Mouse (Mus musculus): ENCODE measurements around the gene Man1c1. TPM values are rescaled to one million over a fixed set of nuclear protein-coding genes. Genes with fewer than 3 reads are reported as not detected.

Man1c1 gene
- polyA plus RNA-seq, 2 experiments: 5.1 to 9.1 TPM

DNA sequence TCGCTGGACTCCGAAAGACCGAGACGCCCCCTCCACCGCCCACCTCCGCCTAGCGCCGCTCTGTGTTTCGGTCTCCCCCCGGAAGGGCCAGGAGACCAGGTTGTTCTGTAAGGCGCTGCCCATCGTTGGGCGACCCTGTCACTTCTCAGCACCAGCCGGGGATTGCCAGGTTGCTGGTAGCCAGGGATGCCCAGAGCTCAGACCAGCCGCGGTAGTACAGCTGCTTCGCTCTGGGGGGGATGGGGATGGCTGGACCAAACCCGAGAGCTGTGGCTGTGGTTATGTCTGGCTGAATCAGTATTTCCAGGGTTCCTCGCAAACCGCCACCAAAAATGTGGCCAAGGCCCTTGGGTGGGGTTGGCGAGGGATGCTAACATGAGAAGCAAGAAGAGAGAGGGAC lies 500 bp upstream of the Man1c1 start:
- Histone ChIP-seq H3K4me1 (ENCODE audit: control insufficient read depth, insufficient read depth, low read length) (peaks cover 7% of the 10 kb centered on the region; the same call in 1 of the 2 replicates), H3K27me3 (ENCODE audit: control insufficient read depth, insufficient read depth, low read length) (peaks cover 19% of the 10 kb centered on the region; the same call in 1 of the 2 replicates), H3K36me3 (ENCODE audit: control insufficient read depth, insufficient read depth, low read length) (no peaks in the 10 kb centered on the region), H3K4me2 (replicated peaks; ENCODE audit: low read depth, low read length, severe bottlenecking) (peak overlapping the region; percentile 99), H3K9me3 (ENCODE audit: control insufficient read depth, low read length) (no peaks in the 10 kb centered on the region), H3K9ac (ENCODE audit: low read depth, low read length, severe bottlenecking) (0 out of 2 replicates have a peak overlapping the region, but pooled peaks have one; percentile 31), H3K4me3 (replicated peaks; ENCODE audit: low read length) (peak overlapping the region; percentile 63), H3K27ac (replicated peaks; ENCODE audit: low read depth, low read length) (no peak overlapping the region)
- no peak for TF ChIP-seq POLR2A (IDR thresholded peaks at IDR 0.05; ENCODE audit: borderline replicate concordance, extremely low read depth, insufficient read depth, insufficient read length)
- ATAC-seq (ENCODE audit: low FRiP score, low read depth) (no peak), DNase-seq (ENCODE audit: low spot score) (no peak)
- WGBS: under 1% methylated on average over 20 of the region's 21 CpGs

DNA sequence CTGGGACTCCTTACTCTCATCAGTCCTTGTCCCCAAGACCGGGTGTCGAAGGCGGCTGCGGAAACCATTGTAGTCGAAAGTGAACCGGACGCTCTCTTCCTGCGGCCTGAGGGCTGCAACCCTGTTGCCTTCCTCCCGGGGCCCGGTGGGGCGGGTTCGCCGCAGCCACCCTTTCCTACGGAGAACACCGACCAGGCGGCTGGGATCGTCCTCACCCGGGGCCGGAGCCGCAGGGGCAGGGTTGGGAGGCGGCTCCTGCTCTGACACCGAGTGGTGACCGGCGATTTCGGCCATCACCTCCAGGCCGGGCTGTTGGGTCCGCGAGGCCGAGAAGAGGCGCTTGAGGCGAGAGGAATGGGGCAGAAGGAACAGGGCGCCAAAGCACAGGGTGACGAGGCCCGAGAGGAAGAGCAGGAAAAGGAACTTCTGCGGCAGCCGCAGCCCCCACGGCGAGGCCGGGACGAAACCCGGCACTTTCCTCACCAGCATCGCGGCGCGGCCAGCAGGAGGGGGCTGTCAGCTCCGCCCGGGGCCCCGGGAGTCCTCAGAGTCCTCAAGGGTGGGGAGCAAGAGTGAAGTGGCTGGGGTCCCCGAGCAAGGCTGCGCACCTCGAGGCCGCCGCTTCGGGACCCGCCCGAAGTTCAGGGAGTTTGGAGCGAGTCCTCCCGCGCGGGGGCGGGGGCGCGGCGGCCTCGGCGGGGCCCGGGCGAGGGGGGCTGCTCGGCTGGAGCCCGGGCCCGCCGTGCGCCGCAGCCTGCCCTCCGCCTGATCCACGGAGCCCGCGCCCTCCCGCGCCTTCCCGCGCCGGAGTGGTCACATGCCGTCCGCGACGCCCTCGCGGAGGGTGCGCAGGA lies 882 bp downstream of the Man1c1 start:
- 2% methylated on average over 67 of the region's 90 CpGs for WGBS
- peaks cover 19% of the 10 kb centered on the region; the same call in 1 of the 2 replicates for H3K27me3 ChIP-seq (ENCODE audit: control insufficient read depth, insufficient read depth, low read length)
- no peak overlapping the region for H3K27ac ChIP-seq (replicated peaks; ENCODE audit: low read depth, low read length)
- no peak for TF ChIP-seq POLR2A (IDR thresholded peaks at IDR 0.05; ENCODE audit: borderline replicate concordance, extremely low read depth, insufficient read depth, insufficient read length)
- no peaks in the 10 kb centered on the region for H3K36me3 ChIP-seq (ENCODE audit: control insufficient read depth, insufficient read depth, low read length)
- no peak for DNase-seq (ENCODE audit: low spot score)
- peak overlapping the region; percentile 63 for H3K4me3 ChIP-seq (replicated peaks; ENCODE audit: low read length)
- peaks cover 7% of the 10 kb centered on the region; the same call in 1 of the 2 replicates for H3K4me1 ChIP-seq (ENCODE audit: control insufficient read depth, insufficient read depth, low read length)
- H3K9ac ChIP-seq (ENCODE audit: low read depth, low read length, severe bottlenecking): peak overlapping the region; percentile 53
- peak overlapping the region; percentile 99 for H3K4me2 ChIP-seq (replicated peaks; ENCODE audit: low read depth, low read length, severe bottlenecking)
- no peak for ATAC-seq (ENCODE audit: low FRiP score, low read depth)
- H3K9me3 ChIP-seq (ENCODE audit: control insufficient read depth, low read length): no peaks in the 10 kb centered on the region

DNA sequence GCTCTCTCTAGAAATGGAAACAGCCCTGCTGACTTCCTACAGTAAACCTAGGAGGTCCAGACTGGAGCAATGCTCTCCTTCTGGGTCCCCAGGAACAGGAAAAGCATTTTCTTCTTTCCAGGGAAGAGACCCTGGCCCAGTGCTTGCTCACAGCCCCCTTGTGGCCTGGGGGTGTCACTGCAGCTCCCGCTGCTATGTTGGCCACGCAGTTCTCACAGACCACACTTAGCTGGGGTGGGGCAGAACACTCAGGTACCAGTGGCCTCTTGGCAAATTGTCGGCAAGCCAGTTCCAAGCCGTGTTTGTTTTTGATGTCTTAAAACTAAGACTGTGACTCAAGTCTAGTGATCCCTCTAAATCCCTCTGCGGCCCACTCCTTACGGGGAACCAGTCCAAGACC lies 2.2 kb downstream of the Man1c1 start:
- no peak overlapping the region for H3K9ac ChIP-seq (ENCODE audit: low read depth, low read length, severe bottlenecking)
- H3K4me2 ChIP-seq (replicated peaks; ENCODE audit: low read depth, low read length, severe bottlenecking): peak overlapping the region; percentile 99
- no peaks in the 10 kb centered on the region for H3K36me3 ChIP-seq (ENCODE audit: control insufficient read depth, insufficient read depth, low read length)
- H3K9me3 ChIP-seq (ENCODE audit: control insufficient read depth, low read length): no peaks in the 10 kb centered on the region
- peak; percentile 72 for DNase-seq (ENCODE audit: low spot score)
- H3K4me3 ChIP-seq (replicated peaks; ENCODE audit: low read length): peak overlapping the region; percentile 63
- H3K27ac ChIP-seq (replicated peaks; ENCODE audit: low read depth, low read length): no peak overlapping the region
- WGBS: 39% methylated on average over 4 of the region's 6 CpGs
- H3K27me3 ChIP-seq (ENCODE audit: control insufficient read depth, insufficient read depth, low read length): peaks cover 19% of the 10 kb centered on the region; the same call in 1 of the 2 replicates
- no peak for ATAC-seq (ENCODE audit: low FRiP score, low read depth)
- no peak for TF ChIP-seq POLR2A (IDR thresholded peaks at IDR 0.05; ENCODE audit: borderline replicate concordance, extremely low read depth, insufficient read depth, insufficient read length)
- peaks cover 7% of the 10 kb centered on the region; the same call in 1 of the 2 replicates for H3K4me1 ChIP-seq (ENCODE audit: control insufficient read depth, insufficient read depth, low read length)

DNA sequence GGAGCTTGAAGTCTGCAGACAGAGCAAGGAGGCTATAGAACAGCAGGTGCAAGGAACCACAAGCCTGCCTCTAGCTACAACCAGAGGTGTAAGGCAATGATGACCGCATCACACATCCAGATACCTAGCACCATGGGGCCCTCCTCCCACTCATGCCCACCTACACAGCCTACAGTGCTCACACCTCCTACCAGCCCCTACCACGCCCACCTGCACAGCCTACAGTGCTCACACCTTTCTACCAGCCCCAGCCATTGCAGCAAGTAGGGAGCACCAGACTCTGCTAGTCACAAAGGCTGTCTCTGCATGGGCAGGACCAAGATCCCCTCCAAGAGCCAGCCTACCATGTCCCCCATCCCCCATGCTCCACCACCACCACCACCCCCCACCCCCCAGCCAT lies 3.2 kb downstream of the Man1c1 start:
- H3K4me3 ChIP-seq (replicated peaks; ENCODE audit: low read length): no peak overlapping the region
- ATAC-seq (ENCODE audit: low FRiP score, low read depth): no peak
- TF ChIP-seq POLR2A (IDR thresholded peaks at IDR 0.05; ENCODE audit: borderline replicate concordance, extremely low read depth, insufficient read depth, insufficient read length): no peak
- no peak overlapping the region for H3K4me2 ChIP-seq (replicated peaks; ENCODE audit: low read depth, low read length, severe bottlenecking)
- WGBS: 100% methylated on average over 2 of the region's 2 CpGs
- peaks cover 7% of the 10 kb centered on the region; the same call in 1 of the 2 replicates for H3K4me1 ChIP-seq (ENCODE audit: control insufficient read depth, insufficient read depth, low read length)
- H3K9ac ChIP-seq (ENCODE audit: low read depth, low read length, severe bottlenecking): no peak overlapping the region
- H3K27me3 ChIP-seq (ENCODE audit: control insufficient read depth, insufficient read depth, low read length): peaks cover 19% of the 10 kb centered on the region; the same call in 1 of the 2 replicates
- no peak for DNase-seq (ENCODE audit: low spot score)
- no peaks in the 10 kb centered on the region for H3K9me3 ChIP-seq (ENCODE audit: control insufficient read depth, low read length)
- H3K36me3 ChIP-seq (ENCODE audit: control insufficient read depth, insufficient read depth, low read length): no peaks in the 10 kb centered on the region
- no peak overlapping the region for H3K27ac ChIP-seq (replicated peaks; ENCODE audit: low read depth, low read length)

DNA sequence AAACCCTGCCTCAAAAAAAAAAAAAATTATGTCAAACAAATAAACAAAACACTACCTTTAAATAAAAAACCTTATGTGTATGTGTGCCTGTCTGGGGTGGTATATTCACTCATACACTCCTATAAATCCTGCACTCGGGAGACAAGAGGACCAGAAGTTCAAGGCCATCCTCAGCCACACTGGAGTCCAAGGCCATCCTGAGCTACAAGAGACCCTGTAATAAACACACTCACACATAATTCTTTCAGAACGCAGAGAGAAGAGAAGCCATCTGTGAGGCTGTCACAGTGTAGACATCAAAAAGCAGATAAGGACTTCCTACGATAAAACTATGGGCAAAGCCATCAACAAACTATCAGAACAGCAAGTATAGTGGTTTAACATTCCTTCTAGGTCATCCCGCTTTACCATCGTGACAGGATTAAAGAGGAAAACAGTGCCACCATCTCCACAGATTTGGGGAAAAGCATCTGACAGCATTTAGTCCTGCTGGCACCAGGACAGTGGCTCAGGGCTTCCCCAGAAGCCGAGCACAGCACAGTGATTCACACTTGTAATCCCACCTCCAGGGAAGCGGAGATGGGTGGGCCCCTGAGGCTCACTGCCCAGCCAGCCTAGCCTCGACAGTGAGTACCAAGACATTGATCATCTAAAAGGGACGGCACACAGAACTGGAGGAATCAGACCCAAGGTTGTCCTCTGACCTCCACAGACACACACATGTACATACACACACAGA lies 10.7 kb downstream of the Man1c1 start:
- H3K4me1 ChIP-seq (ENCODE audit: control insufficient read depth, insufficient read depth, low read length): no peaks in the 10 kb centered on the region
- no peaks in the 10 kb centered on the region for H3K9me3 ChIP-seq (ENCODE audit: control insufficient read depth, low read length)
- no peak for TF ChIP-seq POLR2A (IDR thresholded peaks at IDR 0.05; ENCODE audit: borderline replicate concordance, extremely low read depth, insufficient read depth, insufficient read length)
- H3K9ac ChIP-seq (ENCODE audit: low read depth, low read length, severe bottlenecking): no peak overlapping the region
- H3K27ac ChIP-seq (replicated peaks; ENCODE audit: low read depth, low read length): no peak overlapping the region
- H3K27me3 ChIP-seq (ENCODE audit: control insufficient read depth, insufficient read depth, low read length): no peaks in the 10 kb centered on the region
- DNase-seq (ENCODE audit: low spot score) (no peak), ATAC-seq (ENCODE audit: low FRiP score, low read depth) (no peak)
- H3K4me2 ChIP-seq (replicated peaks; ENCODE audit: low read depth, low read length, severe bottlenecking): no peak overlapping the region
- no peaks in the 10 kb centered on the region for H3K36me3 ChIP-seq (ENCODE audit: control insufficient read depth, insufficient read depth, low read length)
- 73% methylated on average over 9 of the region's 9 CpGs for WGBS
- H3K4me3 ChIP-seq (replicated peaks; ENCODE audit: low read length): no peak overlapping the region

Measured in limb, embryonic 14.5 days (tissue).